In the genomic region with DNA sequence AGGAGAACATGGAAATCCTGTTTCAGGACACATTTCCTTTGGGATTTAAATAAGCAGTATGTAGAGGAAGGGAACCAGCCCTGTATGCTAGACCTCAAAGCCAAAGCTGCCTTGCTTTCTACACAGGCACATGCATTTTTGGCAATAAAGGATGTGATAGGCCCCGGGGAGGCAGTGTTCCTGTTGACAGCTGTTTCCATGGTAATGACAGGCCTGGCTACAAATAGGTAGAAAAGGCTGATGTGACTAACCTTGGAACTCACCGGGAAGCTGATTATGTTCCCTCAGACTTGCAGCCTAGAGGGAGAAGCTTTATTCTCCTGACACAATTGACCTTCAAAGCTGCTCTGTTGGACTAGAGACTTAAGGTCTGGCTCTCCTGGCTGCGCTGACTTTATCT, we compare ENCODE assay signal across 16 mouse cellular contexts.
DNase-seq lines count a peak whose midpoint lies in the region; ATAC-seq and TF ChIP-seq lines count a peak whose summit lies in the region.
"Had no signal": no experiment of that assay in that cellular context is flagged by ENCODE, and none has a peak within 500 bp of the region (broad histone marks: within the 10 kb centered on the region; RNA-seq: fewer than 3 reads in every experiment).

No protein-coding gene starts in this region.

- H3K27me3 ChIP-seq in midbrain, postnatal 0 days (ENCODE audit: insufficient read depth, low read length): no peaks in the 10 kb centered on the region
- H3K27me3 ChIP-seq in midbrain, embryonic 10.5 days (ENCODE audit: low read depth, poor library complexity, severe bottlenecking): no peaks in the 10 kb centered on the region
- H3K27me3 ChIP-seq: embryonic facial prominence, embryonic 15.5 days; limb, embryonic 12.5 days had no signal

- no peak overlapping the region for H3K4me3 ChIP-seq in midbrain, postnatal 0 days (ENCODE audit: low read depth, low read length)
- no peak overlapping the region for H3K4me3 ChIP-seq in midbrain, embryonic 10.5 days
- H3K4me3 ChIP-seq: embryonic facial prominence, embryonic 15.5 days; forebrain, embryonic 10.5 days; left cerebral cortex, adult 2 months; limb, embryonic 12.5 days had no signal

- no peaks in the 10 kb centered on the region for H3K9me3 ChIP-seq in midbrain, postnatal 0 days (ENCODE audit: low read length)
- H3K9me3 ChIP-seq in midbrain, embryonic 10.5 days (replicated peaks): peaks cover 22% of the 10 kb centered on the region
- H3K9me3 ChIP-seq: embryonic facial prominence, embryonic 15.5 days had no signal

- no peak overlapping the region for H3K27ac ChIP-seq in midbrain, postnatal 0 days (ENCODE audit: low read depth, low read length)
- no peak overlapping the region for H3K27ac ChIP-seq in midbrain, embryonic 10.5 days (replicated peaks)
- H3K27ac ChIP-seq: embryonic facial prominence, embryonic 15.5 days; forebrain, embryonic 10.5 days; left cerebral cortex, adult 2 months; limb, embryonic 12.5 days; liver, embryonic 14.5 days had no signal

- no peaks in the 10 kb centered on the region for H3K36me3 ChIP-seq in midbrain, postnatal 0 days (ENCODE audit: insufficient read depth, low read length)
- H3K36me3 ChIP-seq in midbrain, embryonic 10.5 days: no peaks in the 10 kb centered on the region
- H3K36me3 ChIP-seq: embryonic facial prominence, embryonic 15.5 days; forebrain, embryonic 10.5 days; limb, embryonic 12.5 days had no signal

- H3K4me1 ChIP-seq in midbrain, postnatal 0 days (ENCODE audit: insufficient read depth, low read length): no peaks in the 10 kb centered on the region
- H3K4me1 ChIP-seq in midbrain, embryonic 10.5 days: peaks cover 4% of the 10 kb centered on the region; the same call in 1 of the 2 replicates
- H3K4me1 ChIP-seq: embryonic facial prominence, embryonic 15.5 days; limb, embryonic 12.5 days had no signal

- no peak overlapping the region for H3K4me2 ChIP-seq in midbrain, postnatal 0 days (ENCODE audit: low read depth, low read length, poor library complexity, severe bottlenecking)
- H3K4me2 ChIP-seq: embryonic facial prominence, embryonic 15.5 days; limb, embryonic 12.5 days had no signal

- ATAC-seq in midbrain, postnatal 0 days (ENCODE audit: low FRiP score): 0 out of 2 replicates have a peak, but pooled peaks have one; percentile 20

- DNase-seq in heart, adult 8-10 months (ENCODE audit: low spot score): peak; percentile 24
- no peak for DNase-seq in heart, postnatal 14 days
- peak; percentile 24 for DNase-seq in kidney, adult 11 months
- DNase-seq in kidney, postnatal 25 days: no peak
- DNase-seq in midbrain, postnatal 0 days (ENCODE audit: low spot score): peak; percentile 6
- DNase-seq in midbrain, embryonic 10.5 days (ENCODE audit: low spot score): no peak
- no peak for DNase-seq in thymus, postnatal 14 days
- DNase-seq: adrenal gland, adult 8-10 months; cerebellum, adult 9-11 months; gastrocnemius, postnatal 25 days; right cerebral cortex, adult 18-20 months had no signal

- no peak overlapping the region for H3K9ac ChIP-seq in midbrain, postnatal 0 days (replicated peaks; ENCODE audit: low read length, poor library complexity, severe bottlenecking)
- H3K9ac ChIP-seq: embryonic facial prominence, embryonic 15.5 days; limb, embryonic 12.5 days; liver, embryonic 14.5 days had no signal

- 29% methylated on average over 3 of the region's 3 CpGs for WGBS in midbrain, postnatal 0 days
- WGBS in midbrain, embryonic 10.5 days: 44% methylated on average over 3 of the region's 3 CpGs

- no peak for TF ChIP-seq CTCF in midbrain, postnatal 0 days (IDR thresholded peaks at IDR 0.05)

- intact Hi-C loops in heart, postnatal 14 days (cut with DNase I): loop anchor here (5.0 kb wide), 1 partner anchor 102 kb away; the partner anchor contains the start of gene Ywhaq

Comparison
In these comparisons a context has a peak if more than half of its experiments do, and no peak if none do; other contexts are left out.
1. DNase-seq: peak in heart, adult 8-10 months (single experiment), kidney, adult 11 months (single experiment) and midbrain, postnatal 0 days (single experiment); none in heart, postnatal 14 days (0 of 2), kidney, postnatal 25 days (0 of 2), midbrain, embryonic 10.5 days (single experiment) and thymus, postnatal 14 days (single experiment).